Mouse (Mus musculus): ENCODE results near the gene Sccpdh. TPM values are rescaled to one million over a fixed set of nuclear protein-coding genes. Genes with fewer than 3 reads are reported as not detected.

Sccpdh gene
- total RNA-seq (2023), result 1 to 10 TPM; 1.6 to 2.3 TPM

GRCm38 (mm10) chr1:179668013-179668805 lies at the start of gene Sccpdh:
Sccpdh (plus strand) TSS chr1:179668210.

Other genes with a start within 250 kb of the Sccpdh start
- gene Smyd3, start 150.2 kb upstream of the Sccpdh start, total RNA-seq (2023), result 10 to 100 TPM; 52.8 to 77.6 TPM
- gene Tfb2m, start 121.9 kb upstream of the Sccpdh start, total RNA-seq (2023), result 10 to 100 TPM; 37.1 to 39.7 TPM
- 10 to 100 TPM; 44.4 to 49.8 TPM for gene Cnst, start 121.8 kb upstream of the Sccpdh start, total RNA-seq (2023)
- under 1 TPM; 0.20 to 0.30 TPM for gene Kif28, start 77.1 kb downstream of the Sccpdh start, total RNA-seq (2023)
- gene Gm10518, start 135.2 kb downstream of the Sccpdh start, total RNA-seq (2023), result not detected
- gene Ahctf1, start 135.5 kb downstream of the Sccpdh start, total RNA-seq (2023), result 10 to 100 TPM; 84.5 to 97.6 TPM